7 mouse cellular contexts compared by ENCODE assay signal in the genomic region with DNA sequence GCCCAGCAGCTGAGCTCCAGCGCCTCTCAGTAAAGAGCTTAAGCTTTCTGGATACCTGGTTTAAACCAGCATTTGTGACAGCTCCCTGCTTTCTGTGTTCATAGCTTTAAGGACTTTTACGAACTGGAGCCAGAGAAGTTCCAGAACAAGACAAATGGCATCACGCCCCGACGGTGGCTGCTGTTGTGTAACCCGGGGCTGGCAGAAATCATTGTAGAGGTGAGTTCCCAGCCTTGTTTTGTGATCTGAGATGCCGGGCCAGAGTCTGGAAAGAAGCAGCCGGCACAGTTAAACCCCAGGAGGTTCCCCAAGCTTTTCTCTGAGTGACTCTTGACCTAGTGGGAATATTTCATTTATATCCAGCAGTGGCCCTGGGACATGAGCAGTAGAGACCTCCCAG.
"Had no signal": no experiment of that assay in that cellular context is flagged by ENCODE, and none has a peak within 500 bp of the region (broad histone marks: within the 10 kb centered on the region; RNA-seq: fewer than 3 reads in every experiment).

No protein-coding gene starts in this region.

- DNase-seq: kidney, postnatal 25 days; left cerebral cortex, postnatal 4 days; liver, postnatal 0 days; lung, embryonic 14.5 days; retina, postnatal 1 day; thymus, adult 18-20 months; thymus, postnatal 36 days had no signal
